Mouse (Mus musculus): Measurements from ENCODE around the gene Zfp185.

- TF ChIP-seq EP300 (IDR thresholded peaks at IDR 0.05; ENCODE audit: low read depth) (no peak), CTCF (IDR thresholded peaks at IDR 0.05; ENCODE audit: low read depth) (no peak)
These were observed 3.4 kb downstream of the Zfp185 start for GRCm38 (mm10) chrX:72990581-72990980.
